ENCODE assay signal across 17 mouse cellular contexts in the genomic region with DNA sequence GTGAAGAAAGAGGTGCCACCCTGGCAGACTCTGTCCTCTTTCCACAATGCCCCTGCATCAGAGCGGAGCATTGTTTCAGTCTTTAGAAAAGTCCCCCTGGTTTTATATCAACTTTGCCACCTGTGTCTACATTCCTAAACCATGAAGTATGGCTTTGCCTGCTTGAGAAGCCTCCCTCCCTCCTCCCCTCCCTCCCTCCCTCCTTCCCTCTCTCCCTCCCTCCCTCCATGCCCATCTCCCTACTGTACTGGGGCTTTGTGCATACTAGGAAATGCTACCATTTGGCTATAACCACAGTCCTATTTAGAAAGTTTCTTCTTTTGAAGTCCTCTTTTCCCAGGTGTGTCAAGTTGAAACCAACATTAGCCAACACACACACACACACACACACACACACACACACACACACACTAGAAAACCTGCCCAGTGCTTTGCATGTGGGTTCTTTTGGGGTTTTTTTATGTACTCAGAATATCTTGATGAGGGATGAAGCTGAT. TPM values are rescaled to one million over a fixed set of nuclear protein-coding genes. Genes with fewer than 3 reads are reported as not detected.
DNase-seq lines count a peak whose midpoint lies in the region; ATAC-seq and TF ChIP-seq lines count a peak whose summit lies in the region.
"Had no signal": no experiment of that assay in that cellular context is flagged by ENCODE, and none has a peak within 500 bp of the region (broad histone marks: within the 10 kb centered on the region; RNA-seq: fewer than 3 reads in every experiment).

No protein-coding gene starts in this region.

- peak overlapping the region; percentile 73; the same call in 1 of the 2 replicates for H3K27ac ChIP-seq in kidney, postnatal 0 days
- no peak overlapping the region for H3K27ac ChIP-seq in liver, postnatal 0 days (ENCODE audit: low read depth)
- H3K27ac ChIP-seq: embryonic facial prominence, embryonic 13.5 days; forebrain, embryonic 12.5 days; hindbrain, embryonic 13.5 days; limb, embryonic 12.5 days had no signal

- intact Hi-C loops in heart, postnatal 25 days (cut with DNase I) = no loop called here
- intact Hi-C loops in left cerebral cortex, postnatal 25 days (cut with DNase I) = no loop called here

- TF ChIP-seq EP300 in liver, postnatal 0 days (IDR thresholded peaks at IDR 0.05; ENCODE audit: low read depth) = no peak

- H3K4me1 ChIP-seq in kidney, postnatal 0 days (replicated peaks; ENCODE audit: insufficient read depth, low read length) = peaks cover 13% of the 10 kb centered on the region; the same call in 1 of the 2 replicates
- peaks cover 15% of the 10 kb centered on the region for H3K4me1 ChIP-seq in liver, postnatal 0 days (ENCODE audit: insufficient read depth)
- H3K4me1 ChIP-seq: embryonic facial prominence, embryonic 13.5 days; forebrain, embryonic 12.5 days; limb, embryonic 12.5 days had no signal

- no peak for DNase-seq in kidney, postnatal 0 days (ENCODE audit: low spot score)
- DNase-seq in kidney, postnatal 4 days = no peak
- DNase-seq in induced T-regulatory cell, adult 2 months (ENCODE audit: low read depth) = peak; percentile 22
- no peak for DNase-seq in liver, postnatal 0 days
- DNase-seq in thymus, postnatal 0 days (ENCODE audit: low spot score) = peak; percentile 58
- no peak for DNase-seq in heart, postnatal 25 days (ENCODE audit: low spot score)
- no peak for DNase-seq in left cerebral cortex, postnatal 25 days (ENCODE audit: low spot score in 2 of 2)
- DNase-seq: cerebellum, adult 11-12 months; kidney, postnatal 25 days; layer of hippocampus, postnatal 36 days; right cerebral cortex, postnatal 14 days had no signal

- no peak overlapping the region for H3K9ac ChIP-seq in kidney, postnatal 0 days (ENCODE audit: low read depth, low read length)
- H3K9ac ChIP-seq in liver, postnatal 0 days (replicated peaks) = no peak overlapping the region
- H3K9ac ChIP-seq: embryonic facial prominence, embryonic 13.5 days; forebrain, embryonic 12.5 days; heart, embryonic 15.5 days; hindbrain, embryonic 13.5 days; limb, embryonic 12.5 days had no signal

- no peaks in the 10 kb centered on the region for H3K9me3 ChIP-seq in kidney, postnatal 0 days (replicated peaks; ENCODE audit: low read length)
- H3K9me3 ChIP-seq in liver, postnatal 0 days (ENCODE audit: low read length) = no peaks in the 10 kb centered on the region
- H3K9me3 ChIP-seq: embryonic facial prominence, embryonic 13.5 days; forebrain, embryonic 12.5 days; heart, embryonic 15.5 days; hindbrain, embryonic 13.5 days; limb, embryonic 12.5 days had no signal

- ATAC-seq in kidney, postnatal 0 days (replicated peaks; ENCODE audit: low FRiP score, low read depth) = peak; percentile 83
- ATAC-seq in liver, postnatal 0 days = 0 out of 2 replicates have a peak, but pooled peaks have one; percentile 9

- no peak for TF ChIP-seq CTCF in kidney, postnatal 0 days (IDR thresholded peaks at IDR 0.05; ENCODE audit: low read depth)
- TF ChIP-seq CTCF in liver, postnatal 0 days (IDR thresholded peaks at IDR 0.05; ENCODE audit: low read depth) = no peak

- no peaks in the 10 kb centered on the region for H3K36me3 ChIP-seq in kidney, postnatal 0 days (ENCODE audit: insufficient read depth, low read length)
- no peaks in the 10 kb centered on the region for H3K36me3 ChIP-seq in liver, postnatal 0 days (replicated peaks; ENCODE audit: insufficient read depth, low read length)
- H3K36me3 ChIP-seq: embryonic facial prominence, embryonic 13.5 days; forebrain, embryonic 12.5 days; heart, embryonic 15.5 days; hindbrain, embryonic 13.5 days; limb, embryonic 12.5 days had no signal

- no peaks in the 10 kb centered on the region for H3K27me3 ChIP-seq in kidney, postnatal 0 days (ENCODE audit: insufficient read depth, low read length)
- H3K27me3 ChIP-seq in liver, postnatal 0 days (ENCODE audit: insufficient read depth, low read length) = no peaks in the 10 kb centered on the region
- H3K27me3 ChIP-seq: embryonic facial prominence, embryonic 13.5 days; forebrain, embryonic 12.5 days; heart, embryonic 15.5 days; hindbrain, embryonic 13.5 days; limb, embryonic 12.5 days had no signal

- WGBS in kidney, postnatal 0 days = 58% methylated on average over 1 of the region's 1 CpGs
- 55% methylated on average over 1 of the region's 1 CpGs for WGBS in liver, postnatal 0 days (ENCODE audit: insufficient replicate concordance)

- no peak overlapping the region for H3K4me3 ChIP-seq in kidney, postnatal 0 days (replicated peaks; ENCODE audit: low read depth, low read length)
- H3K4me3 ChIP-seq in liver, postnatal 0 days (ENCODE audit: low read depth, low read length) = no peak overlapping the region
- H3K4me3 ChIP-seq: embryonic facial prominence, embryonic 13.5 days; forebrain, embryonic 12.5 days; heart, embryonic 15.5 days; hindbrain, embryonic 13.5 days; limb, embryonic 12.5 days had no signal

- no peak overlapping the region for H3K4me2 ChIP-seq in kidney, postnatal 0 days (ENCODE audit: low read length)
- H3K4me2 ChIP-seq in liver, postnatal 0 days (ENCODE audit: low read depth, low read length) = no peak overlapping the region
- H3K4me2 ChIP-seq: embryonic facial prominence, embryonic 13.5 days; forebrain, embryonic 12.5 days; heart, embryonic 15.5 days; hindbrain, embryonic 13.5 days; limb, embryonic 12.5 days had no signal

RNA-seq across cellular contexts. Expression of a gene that starts 18.4 kb away (rescaled TPM):
- polyA plus RNA-seq in kidney, postnatal 0 days (2015; fragmentation: Nextera tagmentation; extraction: Ambion mirVana) = 109 and 125 TPM in 2 replicates
- polyA plus RNA-seq in liver, postnatal 0 days (2015; fragmentation: Nextera tagmentation; extraction: Ambion mirVana) = 34.0 and 35.4 TPM in 2 replicates
- polyA plus RNA-seq in thymus, postnatal 0 days (2015; fragmentation: Nextera tagmentation; extraction: Ambion mirVana) = 37.8 and 43.2 TPM in 2 replicates
- 10 to 100 TPM; 38.6 to 48.7 TPM for total RNA-seq in heart, postnatal 25 days (2021)
- total RNA-seq in left cerebral cortex, postnatal 25 days (2021) = 10 to 100 TPM; 67.2 to 94.5 TPM

RNA-seq across cellular contexts. Expression of a gene that starts 32.6 kb away (rescaled TPM):
- not detected in 2 replicates for polyA plus RNA-seq in kidney, postnatal 0 days (2015; fragmentation: Nextera tagmentation; extraction: Ambion mirVana)
- polyA plus RNA-seq in liver, postnatal 0 days (2015; fragmentation: Nextera tagmentation; extraction: Ambion mirVana) = 0.13 and 0.18 TPM in 2 replicates
- 5.4 and 5.5 TPM in 2 replicates for polyA plus RNA-seq in thymus, postnatal 0 days (2015; fragmentation: Nextera tagmentation; extraction: Ambion mirVana)
- under 1 TPM; 0.29 to 0.34 TPM for total RNA-seq in heart, postnatal 25 days (2021)
- total RNA-seq in left cerebral cortex, postnatal 25 days (2021) = not detected
- total RNA-seq: granulocyte monocyte progenitor cell, adult 5-6 weeks; layer of hippocampus, postnatal 36 days had no signal
- polyA plus RNA-seq: forebrain, embryonic 12.5 days; hindbrain, embryonic 13.5 days; limb, embryonic 12.5 days had no signal

RNA-seq across cellular contexts. Expression of a gene that starts 38.2 kb away (rescaled TPM):
- polyA plus RNA-seq in kidney, postnatal 0 days (2015; fragmentation: Nextera tagmentation; extraction: Ambion mirVana) = 17.5 and 20.0 TPM in 2 replicates
- polyA plus RNA-seq in liver, postnatal 0 days (2015; fragmentation: Nextera tagmentation; extraction: Ambion mirVana) = 1.3 and 1.5 TPM in 2 replicates
- polyA plus RNA-seq in thymus, postnatal 0 days (2015; fragmentation: Nextera tagmentation; extraction: Ambion mirVana) = 7.8 and 9.4 TPM in 2 replicates
- 1 to 10 TPM; 6.3 to 7.2 TPM for total RNA-seq in heart, postnatal 25 days (2021)
- total RNA-seq in left cerebral cortex, postnatal 25 days (2021) = 1 to 10 TPM; 1.5 to 1.7 TPM

Comparison
In these comparisons a context has a peak if more than half of its experiments do, and no peak if none do; other contexts are left out.
1. DNase-seq: peak in induced T-regulatory cell, adult 2 months (single experiment) and thymus, postnatal 0 days (single experiment); none in kidney, postnatal 0 days (single experiment), kidney, postnatal 4 days (0 of 2), liver, postnatal 0 days (single experiment), heart, postnatal 25 days (single experiment) and left cerebral cortex, postnatal 25 days (0 of 2).